Mouse (Mus musculus) kidney, embryonic 15.5 days (tissue): ENCODE data around the gene Usp35. TPM values are rescaled to one million over a fixed set of nuclear protein-coding genes. Genes with fewer than 3 reads are reported as not detected.
A peak's percentile ranks its signal among the peaks of the same experiment; 100 is the strongest.

Experiments
- ATAC-seq: fragments of 200-750 bp; cut with Nextera tagmentation; replicated peaks from 2 replicates; pipeline ENCODE4 v1.8.0; 2017; ENCODE audit warnings: moderate TSS enrichment; ENCODE audit not compliant: low FRiP score
- H3K27ac ChIP-seq: fragments of 300-500 bp; sonication (generic); 2 replicates; pipeline ENCODE4 v1.5.1; 2015; ENCODE audit warnings: mild to moderate bottlenecking, inconsistent platforms
- H3K27me3 ChIP-seq: fragments of 300-500 bp; sonication (generic); 2 replicates; pipeline ENCODE4 v1.6.1; 2015; ENCODE audit warnings: inconsistent platforms
- H3K36me3 ChIP-seq: fragments of 300-500 bp; sonication (generic); 2 replicates; pipeline ENCODE4 v1.6.1; 2015; ENCODE audit warnings: inconsistent platforms
- H3K4me1 ChIP-seq: fragments of 300-500 bp; sonication (generic); 2 replicates; pipeline ENCODE4 v1.6.1; 2015; ENCODE audit warnings: inconsistent platforms
- H3K4me2 ChIP-seq: fragments of 300-500 bp; sonication (generic); 2 replicates; pipeline ENCODE4 v1.6.1; 2015; ENCODE audit warnings: moderate library complexity, mild to moderate bottlenecking, inconsistent platforms
- H3K4me3 ChIP-seq: fragments of 300-500 bp; sonication (generic); replicated peaks from 2 replicates; pipeline ENCODE4 v1.5.1; 2015; ENCODE audit warnings: mild to moderate bottlenecking, inconsistent platforms
- H3K9ac ChIP-seq: fragments of 300-500 bp; sonication (generic); 2 replicates; pipeline ENCODE4 v1.6.1; 2015; ENCODE audit warnings: mild to moderate bottlenecking, inconsistent platforms
- H3K9me3 ChIP-seq: fragments of 300-500 bp; sonication (generic); replicated peaks from 2 replicates; pipeline ENCODE4 v1.6.1; 2016; ENCODE audit warnings: inconsistent platforms
- WGBS: fragments of 180-500 bp; shearing (Covaris S2); methylation state at CpG from one replicate; pipeline ENCODE4 v1.1.7; 2015; ENCODE audit warnings: mixed read lengths; 5-methylcytosine and 5-hydroxymethylcytosine counted together
- polyA plus RNA-seq: library from polyadenylated mRNA; unstranded; fragments of >200 nt; fragmentation: Nextera tagmentation; extraction: Ambion mirVana; gene quantifications from 2 replicates; pipeline ENCODE4 v1.2.1, GENCODE M21; 2015

Usp35 gene
- polyA plus RNA-seq, 1 experiment from 2014 or later = 1.9 TPM

GRCm38 (mm10) chr7:97345229-97345871 is 13.5 kb upstream of the Usp35 start:
- no peak overlapping the region for H3K4me3 ChIP-seq
- 0 out of 2 replicates have a peak, but pooled peaks cover 4% of the 10 kb centered on the region for H3K36me3 ChIP-seq
- no peak overlapping the region for H3K27ac ChIP-seq
- ATAC-seq = no peak
- H3K9me3 ChIP-seq = no peaks in the 10 kb centered on the region
- no peaks in the 10 kb centered on the region for H3K27me3 ChIP-seq
- H3K4me2 ChIP-seq = no peak overlapping the region
- no peak overlapping the region for H3K9ac ChIP-seq
- 57% methylated on average over 10 of the region's 10 CpGs for WGBS
- H3K4me1 ChIP-seq = no peaks in the 10 kb centered on the region

- no peaks in the 10 kb centered on the region for H3K9me3 ChIP-seq
- 64% methylated on average over 2 of the region's 2 CpGs for WGBS
Observed at GRCm38 (mm10) chr7:97344655-97345054, 12.8 kb upstream of the Usp35 start.

GRCm38 (mm10) chr7:97342961-97343360 is 11.1 kb upstream of the Usp35 start:
- H3K4me2 ChIP-seq = no peak overlapping the region
- ATAC-seq = no peak
- no peaks in the 10 kb centered on the region for H3K9me3 ChIP-seq
- H3K27ac ChIP-seq = no peak overlapping the region
- no peaks in the 10 kb centered on the region for H3K27me3 ChIP-seq
- H3K4me1 ChIP-seq = no peaks in the 10 kb centered on the region
- no peak overlapping the region for H3K4me3 ChIP-seq
- no peak overlapping the region for H3K9ac ChIP-seq
- WGBS = 78% methylated on average over 2 of the region's 2 CpGs
- no peaks in the 10 kb centered on the region for H3K36me3 ChIP-seq

More at GRCm38 (mm10) chr7:97344655-97345054, 12.8 kb upstream of the Usp35 start:
- no peaks in the 10 kb centered on the region for H3K27me3 ChIP-seq
- H3K4me1 ChIP-seq = no peaks in the 10 kb centered on the region
- ATAC-seq = no peak
- H3K36me3 ChIP-seq = 0 out of 2 replicates have a peak, but pooled peaks cover 4% of the 10 kb centered on the region
- no peak overlapping the region for H3K27ac ChIP-seq
- no peak overlapping the region for H3K4me3 ChIP-seq
- H3K9ac ChIP-seq = no peak overlapping the region
- H3K4me2 ChIP-seq = no peak overlapping the region

- H3K4me1 ChIP-seq = no peaks in the 10 kb centered on the region
- H3K9me3 ChIP-seq = no peaks in the 10 kb centered on the region
- no peaks in the 10 kb centered on the region for H3K36me3 ChIP-seq
- no peak overlapping the region for H3K4me3 ChIP-seq
- H3K27ac ChIP-seq = no peak overlapping the region
- no peak overlapping the region for H3K9ac ChIP-seq
- WGBS = 74% methylated on average over 18 of the region's 18 CpGs
- no peak overlapping the region for H3K4me2 ChIP-seq
- ATAC-seq = no peak
- no peaks in the 10 kb centered on the region for H3K27me3 ChIP-seq
Observed at GRCm38 (mm10) chr7:97340907-97341849, 9.4 kb upstream of the Usp35 start.

GRCm38 (mm10) chr7:97339623-97340022 is 7.8 kb upstream of the Usp35 start:
- no peaks in the 10 kb centered on the region for H3K36me3 ChIP-seq
- 94% methylated on average over 7 of the region's 7 CpGs for WGBS
- H3K4me2 ChIP-seq = no peak overlapping the region
- no peak overlapping the region for H3K4me3 ChIP-seq
- ATAC-seq = no peak
- no peak overlapping the region for H3K27ac ChIP-seq
- H3K4me1 ChIP-seq = no peaks in the 10 kb centered on the region
- no peaks in the 10 kb centered on the region for H3K27me3 ChIP-seq
- no peaks in the 10 kb centered on the region for H3K9me3 ChIP-seq
- no peak overlapping the region for H3K9ac ChIP-seq

DNA sequence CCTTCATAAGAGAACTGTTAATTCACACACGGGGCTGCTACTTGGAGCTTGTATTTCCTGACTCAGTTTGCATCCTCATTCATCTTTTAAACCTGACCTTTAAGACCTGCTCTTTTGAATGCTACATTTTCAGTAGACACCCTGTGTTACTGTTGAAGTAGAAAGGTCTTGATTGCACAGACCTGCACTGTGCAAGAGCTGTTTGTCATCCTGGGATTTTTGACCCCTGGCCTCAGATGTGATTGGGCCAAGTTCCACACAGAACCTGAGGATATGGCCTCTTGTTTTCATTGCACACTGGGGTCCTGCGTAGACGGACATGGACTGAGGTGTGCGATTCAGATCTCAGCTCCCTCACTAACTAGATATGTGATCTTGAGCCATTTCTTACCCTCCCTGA is 6.8 kb upstream of the Usp35 start:
- no peak overlapping the region for H3K4me2 ChIP-seq
- no peak overlapping the region for H3K9ac ChIP-seq
- no peak overlapping the region for H3K4me3 ChIP-seq
- 79% methylated on average over 4 of the region's 4 CpGs for WGBS
- no peak for ATAC-seq
- no peaks in the 10 kb centered on the region for H3K4me1 ChIP-seq
- no peaks in the 10 kb centered on the region for H3K27me3 ChIP-seq
- H3K36me3 ChIP-seq = no peaks in the 10 kb centered on the region
- no peaks in the 10 kb centered on the region for H3K9me3 ChIP-seq
- no peak overlapping the region for H3K27ac ChIP-seq

DNA sequence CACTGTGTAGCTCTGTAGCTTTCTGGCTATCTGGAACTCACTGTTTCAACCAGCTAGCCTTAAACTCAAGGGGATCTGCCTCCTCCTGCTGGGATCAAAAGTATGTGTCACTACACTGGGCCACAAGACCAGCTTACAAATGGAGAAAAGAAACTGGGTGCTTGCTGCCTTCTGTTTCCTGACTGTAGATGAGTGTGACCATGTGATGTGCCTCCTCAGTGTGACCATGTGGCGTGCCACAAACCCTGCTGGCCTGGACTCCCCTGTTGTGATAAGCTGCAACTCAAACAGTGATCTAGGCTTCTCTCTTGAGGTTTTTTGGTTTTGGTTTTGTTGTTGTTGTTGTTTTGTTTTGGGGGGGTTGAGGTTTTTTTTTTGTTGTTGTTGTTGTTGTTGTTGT is 4.9 kb upstream of the Usp35 start:
- Histone ChIP-seq H3K4me1 (peaks cover 10% of the 10 kb centered on the region), H3K27ac (no peak overlapping the region), H3K27me3 (no peaks in the 10 kb centered on the region), H3K4me3 (no peak overlapping the region), H3K9me3 (no peaks in the 10 kb centered on the region), H3K4me2 (no peak overlapping the region), H3K36me3 (no peaks in the 10 kb centered on the region), H3K9ac (no peak overlapping the region)
- ATAC-seq = no peak
- WGBS = 79% methylated on average over 1 of the region's 1 CpGs

- Histone ChIP-seq H3K4me3 (no peak overlapping the region), H3K9me3 (no peaks in the 10 kb centered on the region), H3K4me2 (no peak overlapping the region), H3K4me1 (peaks cover 18% of the 10 kb centered on the region), H3K27me3 (no peaks in the 10 kb centered on the region), H3K36me3 (no peaks in the 10 kb centered on the region), H3K9ac (no peak overlapping the region), H3K27ac (no peak overlapping the region)
- 100% methylated on average over 2 of the region's 2 CpGs for WGBS
- no peak for ATAC-seq
Observed at GRCm38 (mm10) chr7:97334406-97334805, 2.6 kb upstream of the Usp35 start.

- H3K27ac ChIP-seq = no peak overlapping the region
- no peaks in the 10 kb centered on the region for H3K9me3 ChIP-seq
- H3K4me3 ChIP-seq = peak overlapping the region; percentile 93
- H3K27me3 ChIP-seq = no peaks in the 10 kb centered on the region
- peak overlapping the region; percentile 83 for H3K4me2 ChIP-seq
- H3K9ac ChIP-seq = no peak overlapping the region
- H3K4me1 ChIP-seq = peaks cover 28% of the 10 kb centered on the region
- H3K36me3 ChIP-seq = no peaks in the 10 kb centered on the region
- ATAC-seq = no peak
- 89% methylated on average over 6 of the region's 6 CpGs for WGBS
Observed at GRCm38 (mm10) chr7:97333113-97333898, 1.5 kb upstream of the Usp35 start.

DNA sequence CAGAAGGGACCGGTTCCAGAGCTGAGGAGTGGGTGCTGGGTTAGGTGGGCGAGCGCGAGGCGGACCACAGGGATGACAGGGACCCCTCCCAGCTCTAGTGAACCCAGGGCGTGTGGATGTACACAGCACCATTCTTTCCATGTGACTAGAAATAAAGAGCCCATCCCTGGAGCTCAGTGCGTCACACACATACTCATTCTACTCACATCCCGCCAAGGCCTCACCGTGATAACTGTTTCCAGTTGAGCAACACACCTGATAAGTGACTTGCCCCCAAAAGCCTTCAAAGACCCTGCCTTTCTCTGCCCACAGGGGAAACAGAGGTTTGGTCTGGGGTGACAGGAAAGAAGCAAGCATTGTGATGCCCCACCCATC is 834 bp upstream of the Usp35 start:
- peak overlapping the region; percentile 83 for H3K4me2 ChIP-seq
- H3K4me3 ChIP-seq = peak overlapping the region; percentile 93
- no peak for ATAC-seq
- peaks cover 28% of the 10 kb centered on the region for H3K4me1 ChIP-seq
- H3K27me3 ChIP-seq = no peaks in the 10 kb centered on the region
- peak overlapping the region; percentile 74 for H3K9ac ChIP-seq
- H3K27ac ChIP-seq = peak overlapping the region; percentile 46; the same call in 1 of the 2 replicates
- no peaks in the 10 kb centered on the region for H3K9me3 ChIP-seq
- 4% methylated on average over 9 of the region's 9 CpGs for WGBS
- H3K36me3 ChIP-seq = no peaks in the 10 kb centered on the region

- H3K27ac ChIP-seq = no peak overlapping the region
- H3K36me3 ChIP-seq = no peaks in the 10 kb centered on the region
- H3K4me2 ChIP-seq = peak overlapping the region; percentile 83
- no peaks in the 10 kb centered on the region for H3K9me3 ChIP-seq
- no peak; the same call in 1 of the 2 replicates for ATAC-seq
- peak overlapping the region; percentile 93 for H3K4me3 ChIP-seq
- 65% methylated on average over 11 of the region's 11 CpGs for WGBS
- peaks cover 13% of the 10 kb centered on the region for H3K27me3 ChIP-seq
- H3K4me1 ChIP-seq = peaks cover 28% of the 10 kb centered on the region
- H3K9ac ChIP-seq = peak overlapping the region; percentile 62; the same call in 1 of the 2 replicates
Observed at GRCm38 (mm10) chr7:97330931-97331645, 732 bp downstream of the Usp35 start.
